Mouse (Mus musculus) ES-Bruce4 (cell line): ENCODE measurements at regions not wholly inside any gene's neighbourhood (a gene's known extent, or its start where the extent isn't known, plus 50 kb on each side); places are given as distances from the start of the nearest gene placed in this dataset.

Source experiments
- CTCF ChIP-seq: IDR thresholded peaks from one replicate; pipeline ENCODE4 v1.8.1; 2011; ENCODE audit warnings: low read depth, low read length
- POLR2A ChIP-seq: IDR thresholded peaks from one replicate; pipeline ENCODE4 v1.8.1; 2011; ENCODE audit warnings: low read length; ENCODE audit not compliant: insufficient read depth

- TF ChIP-seq CTCF (no peak), POLR2A (no peak)
These were observed 236.1 kb upstream of the Dynlrb2 start for GRCm38 (mm10) chr8:116268685-116269084.
